Mouse (Mus musculus): ENCODE data around the gene Dio1.

DNA sequence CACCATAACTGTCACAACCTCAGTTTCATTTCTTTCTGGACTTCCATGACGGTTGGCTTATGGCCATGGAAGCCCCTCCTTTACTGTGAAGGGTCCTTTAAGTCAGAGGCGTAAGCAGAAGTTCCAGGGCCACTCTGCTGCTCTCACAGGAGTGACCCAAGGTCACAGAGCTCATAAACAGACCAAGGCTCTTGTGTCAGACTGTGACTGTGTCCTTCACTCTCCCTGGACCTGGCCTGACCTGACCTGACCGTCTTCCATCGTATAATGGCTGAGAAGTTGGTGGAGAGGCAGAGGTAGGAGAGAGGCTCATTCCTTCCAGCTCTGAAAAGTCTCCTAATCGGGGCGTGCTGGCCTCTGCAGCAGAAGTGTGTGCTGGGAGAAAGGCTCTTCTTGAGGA, 40.3 kb upstream of the Dio1 start:
- no peak for TF ChIP-seq CTCF (IDR thresholded peaks at IDR 0.05; ENCODE audit: insufficient read depth, low read length)
- TF ChIP-seq POLR2A (IDR thresholded peaks at IDR 0.05; ENCODE audit: borderline replicate concordance, extremely low read depth, low read depth, low read length): no peak
